Mouse (Mus musculus): ENCODE data around the gene Tmem238. TPM values are rescaled to one million over a fixed set of nuclear protein-coding genes. Genes with fewer than 3 reads are reported as not detected.
"Not testable (repeated sequence)": the region's sequence is repeated elsewhere in the genome, so short reads cannot be mapped to it uniquely, and the experiment has no call there.

Tmem238 gene
- polyA plus RNA-seq, 2 experiments: 8.1 to 10.1 TPM

DNA sequence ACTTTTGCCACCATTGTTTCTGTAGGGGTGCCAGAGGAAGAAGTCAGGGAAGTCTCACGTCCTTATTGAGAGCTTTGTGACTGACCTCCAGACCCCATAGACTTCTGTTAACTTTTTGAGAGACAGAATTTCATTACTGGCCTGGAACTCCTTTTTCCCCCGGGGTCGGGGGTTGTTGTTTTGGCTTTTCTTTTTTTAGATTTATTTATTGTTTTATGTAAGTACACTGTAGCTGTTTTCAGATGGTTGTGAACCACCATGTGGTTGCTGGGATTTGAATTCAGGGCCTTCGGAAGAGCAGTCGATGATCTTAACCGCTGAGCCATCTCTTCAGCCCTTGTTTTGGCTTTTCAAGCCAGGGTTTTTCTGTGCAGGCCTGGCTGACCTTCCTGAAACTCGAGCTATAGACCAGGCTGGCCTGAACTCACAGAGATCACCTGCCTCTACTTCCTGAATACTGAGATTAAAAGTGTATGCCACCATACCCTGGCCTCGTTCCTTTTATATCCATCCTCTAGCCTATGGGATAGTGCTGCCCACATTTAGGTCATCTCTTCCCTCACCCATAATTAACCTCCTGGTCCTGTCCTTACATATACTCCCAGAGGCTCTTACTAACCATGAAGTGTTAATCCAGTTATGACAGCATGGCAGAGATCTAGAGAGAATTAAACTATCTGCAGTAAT, 23.8 kb upstream of the Tmem238 start:
- Histone ChIP-seq H3K9ac (ENCODE audit: low read depth, low read length, severe bottlenecking) (peak overlapping the region; percentile 48), H3K27ac (replicated peaks; ENCODE audit: low read depth, low read length) (peak overlapping the region; percentile 81), H3K4me3 (replicated peaks; ENCODE audit: low read length) (peak overlapping the region; percentile 97), H3K9me3 (ENCODE audit: control insufficient read depth, low read length) (no peaks in the 10 kb centered on the region), H3K4me2 (replicated peaks; ENCODE audit: low read depth, low read length, severe bottlenecking) (peak overlapping the region; percentile 66), H3K36me3 (ENCODE audit: control insufficient read depth, insufficient read depth, low read length) (peaks cover 27% of the 10 kb centered on the region), H3K4me1 (ENCODE audit: control insufficient read depth, insufficient read depth, low read length) (peaks cover 21% of the 10 kb centered on the region), H3K27me3 (ENCODE audit: control insufficient read depth, insufficient read depth, low read length) (no peaks in the 10 kb centered on the region)
- no peak for TF ChIP-seq POLR2A (IDR thresholded peaks at IDR 0.05; ENCODE audit: borderline replicate concordance, extremely low read depth, insufficient read depth, insufficient read length)
- no peak for ATAC-seq (ENCODE audit: low FRiP score, low read depth)
- 29% methylated on average over 8 of the region's 8 CpGs for WGBS
- DNase-seq (ENCODE audit: low spot score): no peak

DNA sequence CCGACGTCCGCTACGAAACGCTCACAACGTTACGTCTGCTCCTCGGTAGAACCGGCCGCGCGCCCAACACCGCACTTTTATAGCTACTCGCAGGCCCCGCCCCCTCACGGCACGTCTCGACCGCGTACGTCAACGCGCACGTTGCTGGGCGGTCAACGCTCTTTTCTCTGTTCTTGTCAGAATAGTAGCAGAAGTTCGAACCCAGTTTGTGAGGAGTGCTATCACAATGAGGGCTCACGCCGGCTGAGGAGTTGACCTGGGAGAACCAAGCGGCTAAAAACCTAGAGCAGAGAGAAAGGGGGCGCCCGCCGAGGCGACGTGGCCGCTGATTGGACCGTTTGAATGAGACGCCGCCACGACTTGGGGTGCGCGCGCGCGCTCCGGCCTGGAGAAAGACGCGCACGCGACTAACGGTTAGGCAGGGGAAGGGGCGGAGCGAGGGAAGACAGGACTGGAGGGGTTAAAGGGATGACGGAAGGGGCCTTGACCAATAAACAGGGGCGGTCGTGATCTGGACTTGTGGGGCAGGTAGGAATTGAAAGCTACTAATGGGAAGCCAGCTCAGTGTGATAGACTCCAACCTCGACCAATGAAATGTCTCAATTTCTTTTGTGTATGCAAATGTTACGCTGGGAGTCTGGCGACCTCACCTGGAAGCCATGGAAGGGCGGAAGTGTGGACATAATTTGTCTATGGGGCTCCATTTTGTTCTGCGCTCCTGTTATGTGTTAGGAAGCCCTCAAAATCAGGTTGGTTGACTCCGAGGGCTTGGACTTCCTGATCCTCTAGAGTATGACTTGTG, 23.0 kb upstream of the Tmem238 start, which contains the start of gene Ube2s:
Gene Ube2s (minus strand): TSS at position 288 of the 802 bp plus-strand sequence.
- Histone ChIP-seq H3K36me3 (ENCODE audit: control insufficient read depth, insufficient read depth, low read length) (peaks cover 31% of the 10 kb centered on the region), H3K4me2 (replicated peaks; ENCODE audit: low read depth, low read length, severe bottlenecking) (peak within 1 kb of the TSS; percentile 71), H3K4me1 (ENCODE audit: control insufficient read depth, insufficient read depth, low read length) (peaks cover 21% of the 10 kb centered on the region), H3K4me3 (replicated peaks; ENCODE audit: low read length) (peak within 1 kb of the TSS; percentile 97), H3K27ac (replicated peaks; ENCODE audit: low read depth, low read length) (peak within 1 kb of the TSS; percentile 96), H3K9me3 (ENCODE audit: control insufficient read depth, low read length) (no peaks in the 10 kb centered on the region), H3K9ac (ENCODE audit: low read depth, low read length, severe bottlenecking) (peak within 1 kb of the TSS; percentile 93), H3K27me3 (ENCODE audit: control insufficient read depth, insufficient read depth, low read length) (no peaks in the 10 kb centered on the region)
- WGBS: 3% methylated on average over 62 of the region's 62 CpGs
- DNase-seq (ENCODE audit: low spot score): peak; percentile 100
- peak; percentile 98 for ATAC-seq (ENCODE audit: low FRiP score, low read depth)
- peak; percentile 74; the same call in 1 of the 2 replicates for TF ChIP-seq POLR2A (IDR thresholded peaks at IDR 0.05; ENCODE audit: borderline replicate concordance, extremely low read depth, insufficient read depth, insufficient read length)

DNA sequence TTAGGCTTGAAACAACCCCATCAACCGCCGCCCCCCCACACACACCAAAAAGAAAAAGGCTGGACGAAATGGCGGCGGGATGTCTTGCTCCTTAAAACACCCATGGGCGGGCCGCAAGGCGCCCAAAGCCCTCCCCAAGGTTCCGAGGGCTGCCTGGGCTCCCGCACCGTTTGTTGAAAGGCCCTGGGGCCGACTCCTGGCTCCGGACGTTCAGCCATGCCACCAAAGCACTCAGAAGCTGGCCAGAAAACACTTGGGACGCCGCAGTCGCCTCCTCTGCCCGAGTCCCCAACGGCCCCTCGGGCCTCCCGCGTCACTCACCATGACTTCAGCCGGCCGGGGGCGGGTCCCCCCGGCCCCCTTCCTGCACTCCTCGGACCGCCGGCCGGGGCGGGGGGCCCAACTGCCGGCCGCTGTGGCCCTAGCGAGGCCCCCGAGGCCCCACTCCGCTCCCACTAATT, 22.4 kb upstream of the Tmem238 start:
- ATAC-seq (ENCODE audit: low FRiP score, low read depth) (no peak; the same call in 1 of the 2 replicates), DNase-seq (ENCODE audit: low spot score) (no peak)
- WGBS: 0% methylated on average over 26 of the region's 36 CpGs
- Histone ChIP-seq H3K9ac (ENCODE audit: low read depth, low read length, severe bottlenecking) (peak overlapping the region; percentile 93), H3K27me3 (ENCODE audit: control insufficient read depth, insufficient read depth, low read length) (no peaks in the 10 kb centered on the region), H3K27ac (replicated peaks; ENCODE audit: low read depth, low read length) (peak overlapping the region; percentile 96), H3K9me3 (ENCODE audit: control insufficient read depth, low read length) (no peaks in the 10 kb centered on the region), H3K4me1 (ENCODE audit: control insufficient read depth, insufficient read depth, low read length) (peaks cover 21% of the 10 kb centered on the region), H3K4me2 (replicated peaks; ENCODE audit: low read depth, low read length, severe bottlenecking) (peak overlapping the region; percentile 71), H3K4me3 (replicated peaks; ENCODE audit: low read length) (peak overlapping the region; percentile 97), H3K36me3 (ENCODE audit: control insufficient read depth, insufficient read depth, low read length) (peaks cover 37% of the 10 kb centered on the region)
- TF ChIP-seq POLR2A (IDR thresholded peaks at IDR 0.05; ENCODE audit: borderline replicate concordance, extremely low read depth, insufficient read depth, insufficient read length): no peak

DNA sequence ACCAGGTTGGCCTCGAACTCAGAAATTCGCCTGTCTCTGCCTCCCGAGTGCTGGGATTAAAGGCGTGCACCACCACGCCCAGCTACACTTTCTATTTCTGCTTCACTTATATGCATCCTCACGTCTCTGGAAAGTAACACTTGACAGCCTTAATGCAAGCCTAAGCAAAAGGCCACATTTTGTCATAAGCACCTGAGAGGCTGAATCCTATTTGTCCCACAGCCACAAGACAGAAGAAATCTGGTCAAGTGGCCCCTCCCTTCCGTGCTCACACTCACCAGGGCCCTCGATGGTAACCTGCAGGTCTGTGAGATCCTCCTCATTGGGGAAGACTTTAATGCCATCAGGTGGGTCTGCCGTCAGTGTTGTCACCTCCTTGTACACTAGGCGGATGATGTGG, 21.7 kb upstream of the Tmem238 start:
- DNase-seq (ENCODE audit: low spot score); H3K27me3 ChIP-seq (ENCODE audit: control insufficient read depth, insufficient read depth, low read length); H3K27ac ChIP-seq (replicated peaks; ENCODE audit: low read depth, low read length); ATAC-seq (ENCODE audit: low FRiP score, low read depth); H3K9me3 ChIP-seq (ENCODE audit: control insufficient read depth, low read length): not testable (repeated sequence)
- Histone ChIP-seq H3K4me3 (replicated peaks; ENCODE audit: low read length) (peak overlapping the region; percentile 97), H3K9ac (ENCODE audit: low read depth, low read length, severe bottlenecking) (peak overlapping the region; percentile 93), H3K4me1 (ENCODE audit: control insufficient read depth, insufficient read depth, low read length) (peaks cover 21% of the 10 kb centered on the region), H3K4me2 (replicated peaks; ENCODE audit: low read depth, low read length, severe bottlenecking) (peak overlapping the region; percentile 71), H3K36me3 (ENCODE audit: control insufficient read depth, insufficient read depth, low read length) (peaks cover 44% of the 10 kb centered on the region)
- 45% methylated on average over 10 of the region's 10 CpGs for WGBS

DNA sequence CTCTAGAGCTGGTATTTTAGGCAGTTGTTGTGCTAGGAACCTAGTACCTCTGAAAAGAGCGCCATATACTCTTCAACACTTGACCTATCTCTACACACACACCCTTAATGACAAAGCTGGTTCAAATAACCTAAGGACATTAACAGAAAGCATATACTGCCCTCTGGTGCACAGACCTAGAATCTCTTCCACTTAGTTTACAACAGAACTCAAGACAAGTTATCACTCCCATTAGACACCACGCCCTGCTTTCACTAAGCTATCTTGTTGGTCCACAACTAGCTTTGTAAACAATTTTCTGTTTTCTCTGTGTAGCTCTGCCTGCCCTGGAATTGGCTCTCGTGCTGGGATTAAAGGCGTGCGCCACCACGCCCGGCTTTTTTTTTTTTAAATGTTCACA, 17.3 kb upstream of the Tmem238 start:
- Histone ChIP-seq H3K9ac (ENCODE audit: low read depth, low read length, severe bottlenecking) (no peak overlapping the region), H3K36me3 (ENCODE audit: control insufficient read depth, insufficient read depth, low read length) (peaks cover 52% of the 10 kb centered on the region), H3K4me3 (replicated peaks; ENCODE audit: low read length) (no peak overlapping the region), H3K27ac (replicated peaks; ENCODE audit: low read depth, low read length) (no peak overlapping the region), H3K4me2 (replicated peaks; ENCODE audit: low read depth, low read length, severe bottlenecking) (no peak overlapping the region), H3K9me3 (ENCODE audit: control insufficient read depth, low read length) (no peaks in the 10 kb centered on the region), H3K4me1 (ENCODE audit: control insufficient read depth, insufficient read depth, low read length) (peaks cover 16% of the 10 kb centered on the region), H3K27me3 (ENCODE audit: control insufficient read depth, insufficient read depth, low read length) (no peaks in the 10 kb centered on the region)
- DNase-seq (ENCODE audit: low spot score): peak; percentile 56
- no peak for ATAC-seq (ENCODE audit: low FRiP score, low read depth)
- TF ChIP-seq POLR2A (IDR thresholded peaks at IDR 0.05; ENCODE audit: borderline replicate concordance, extremely low read depth, insufficient read depth, insufficient read length): no peak
- 95% methylated on average over 7 of the region's 7 CpGs for WGBS

All from limb, embryonic 14.5 days (tissue).